Mouse (Mus musculus): Measurements from ENCODE around the gene Utp11. TPM values are rescaled to one million over a fixed set of nuclear protein-coding genes. Genes with fewer than 3 reads are reported as not detected.

Gene Utp11
- polyA plus RNA-seq, 1 experiment from 2014 or later, result 29.6 TPM

DNA sequence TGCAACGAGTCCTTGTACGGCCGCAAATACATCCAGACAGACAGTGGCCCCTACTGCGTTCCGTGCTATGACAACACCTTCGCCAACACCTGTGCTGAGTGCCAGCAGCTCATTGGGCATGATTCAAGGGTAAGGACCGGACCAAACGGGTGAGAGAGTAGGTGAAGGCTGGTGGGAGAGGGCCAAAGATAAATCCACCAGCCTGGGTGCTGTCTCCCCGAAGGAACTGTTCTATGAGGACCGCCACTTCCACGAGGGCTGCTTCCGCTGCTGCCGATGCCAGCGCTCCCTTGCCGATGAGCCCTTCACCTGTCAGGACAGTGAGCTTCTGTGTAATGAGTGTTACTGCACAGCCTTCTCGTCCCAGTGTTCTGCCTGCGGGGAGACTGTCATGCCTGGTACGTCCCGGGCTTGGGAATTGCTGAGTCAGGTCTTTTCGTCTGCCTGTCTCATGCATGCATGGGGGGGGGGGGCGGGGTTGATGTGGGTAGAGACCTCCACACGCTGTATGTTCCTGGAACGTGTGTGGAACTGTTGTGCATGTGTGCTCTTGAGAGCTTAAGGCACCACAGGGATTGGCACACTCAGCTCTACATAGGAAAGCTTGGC lies 12.4 kb upstream of the Utp11 start:
- peaks cover 10% of the 10 kb centered on the region; the same call in 1 of the 2 replicates for H3K4me1 ChIP-seq (replicated peaks; ENCODE audit: control insufficient read depth, insufficient read depth, low read length)
- no peaks in the 10 kb centered on the region for H3K9me3 ChIP-seq (ENCODE audit: control insufficient read depth)
- TF ChIP-seq CTCF (IDR thresholded peaks at IDR 0.05; ENCODE audit: low read depth), result no peak
- H3K4me3 ChIP-seq (ENCODE audit: low read depth, low read length), result no peak overlapping the region
- no peak overlapping the region for H3K4me2 ChIP-seq (replicated peaks; ENCODE audit: low read depth)
- H3K27me3 ChIP-seq (replicated peaks; ENCODE audit: control insufficient read depth, insufficient read depth, low read length), result no peaks in the 10 kb centered on the region
- no peak overlapping the region for H3K9ac ChIP-seq (ENCODE audit: low read depth, low read length)
- WGBS, result 83% methylated on average over 23 of the region's 23 CpGs
- H3K36me3 ChIP-seq (ENCODE audit: control insufficient read depth, insufficient read depth), result peaks cover 10% of the 10 kb centered on the region; the same call in 1 of the 2 replicates
- ATAC-seq, result no peak
- no peak overlapping the region; the same call in 1 of the 2 replicates for H3K27ac ChIP-seq (ENCODE audit: low read depth, low read length)

DNA sequence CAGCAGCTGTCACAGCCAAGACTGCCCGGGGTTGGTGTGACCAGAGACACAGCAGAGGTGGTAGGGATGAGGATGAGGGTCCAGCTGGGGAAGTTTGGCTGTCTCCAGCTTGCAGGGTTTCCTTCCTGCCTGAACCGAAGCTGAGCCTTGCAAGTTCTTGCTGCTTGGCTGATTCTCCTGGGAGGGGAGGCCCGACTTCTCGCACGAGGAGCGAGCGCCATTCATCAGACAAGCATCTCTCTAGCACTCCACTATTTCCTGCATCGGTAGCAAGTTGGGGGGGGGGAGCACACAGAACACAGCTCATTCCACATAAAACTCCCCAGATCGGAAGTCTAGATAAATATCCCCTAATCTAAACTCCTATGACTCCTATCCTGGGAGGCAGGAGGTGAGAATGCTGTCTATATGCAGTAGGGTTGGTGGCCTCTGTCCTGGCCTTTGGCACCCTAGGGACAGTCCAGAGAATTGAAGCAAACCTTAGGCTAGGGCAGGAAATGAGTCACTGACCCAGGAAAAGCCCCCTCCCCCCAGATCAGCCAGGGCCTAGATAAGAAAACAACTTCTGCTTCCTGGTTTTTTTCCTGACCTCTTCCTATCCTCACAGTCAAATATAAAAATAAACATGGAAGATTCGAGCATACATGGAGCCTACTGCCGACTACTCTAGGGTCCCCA lies 11.5 kb upstream of the Utp11 start:
- H3K27me3 ChIP-seq (replicated peaks; ENCODE audit: control insufficient read depth, insufficient read depth, low read length), result no peaks in the 10 kb centered on the region
- H3K4me1 ChIP-seq (replicated peaks; ENCODE audit: control insufficient read depth, insufficient read depth, low read length), result peaks cover 9% of the 10 kb centered on the region; the same call in 1 of the 2 replicates
- 23% methylated on average over 11 of the region's 11 CpGs for WGBS
- ATAC-seq, result no peak
- H3K9ac ChIP-seq (ENCODE audit: low read depth, low read length), result 0 out of 2 replicates have a peak overlapping the region, but pooled peaks have one; percentile 22
- TF ChIP-seq CTCF (IDR thresholded peaks at IDR 0.05; ENCODE audit: low read depth), result no peak
- H3K4me3 ChIP-seq (ENCODE audit: low read depth, low read length), result no peak overlapping the region
- peak overlapping the region; percentile 30 for H3K4me2 ChIP-seq (replicated peaks; ENCODE audit: low read depth)
- H3K27ac ChIP-seq (ENCODE audit: low read depth, low read length), result peak overlapping the region; percentile 54
- H3K36me3 ChIP-seq (ENCODE audit: control insufficient read depth, insufficient read depth), result peaks cover 10% of the 10 kb centered on the region; the same call in 1 of the 2 replicates
- H3K9me3 ChIP-seq (ENCODE audit: control insufficient read depth), result no peaks in the 10 kb centered on the region

DNA sequence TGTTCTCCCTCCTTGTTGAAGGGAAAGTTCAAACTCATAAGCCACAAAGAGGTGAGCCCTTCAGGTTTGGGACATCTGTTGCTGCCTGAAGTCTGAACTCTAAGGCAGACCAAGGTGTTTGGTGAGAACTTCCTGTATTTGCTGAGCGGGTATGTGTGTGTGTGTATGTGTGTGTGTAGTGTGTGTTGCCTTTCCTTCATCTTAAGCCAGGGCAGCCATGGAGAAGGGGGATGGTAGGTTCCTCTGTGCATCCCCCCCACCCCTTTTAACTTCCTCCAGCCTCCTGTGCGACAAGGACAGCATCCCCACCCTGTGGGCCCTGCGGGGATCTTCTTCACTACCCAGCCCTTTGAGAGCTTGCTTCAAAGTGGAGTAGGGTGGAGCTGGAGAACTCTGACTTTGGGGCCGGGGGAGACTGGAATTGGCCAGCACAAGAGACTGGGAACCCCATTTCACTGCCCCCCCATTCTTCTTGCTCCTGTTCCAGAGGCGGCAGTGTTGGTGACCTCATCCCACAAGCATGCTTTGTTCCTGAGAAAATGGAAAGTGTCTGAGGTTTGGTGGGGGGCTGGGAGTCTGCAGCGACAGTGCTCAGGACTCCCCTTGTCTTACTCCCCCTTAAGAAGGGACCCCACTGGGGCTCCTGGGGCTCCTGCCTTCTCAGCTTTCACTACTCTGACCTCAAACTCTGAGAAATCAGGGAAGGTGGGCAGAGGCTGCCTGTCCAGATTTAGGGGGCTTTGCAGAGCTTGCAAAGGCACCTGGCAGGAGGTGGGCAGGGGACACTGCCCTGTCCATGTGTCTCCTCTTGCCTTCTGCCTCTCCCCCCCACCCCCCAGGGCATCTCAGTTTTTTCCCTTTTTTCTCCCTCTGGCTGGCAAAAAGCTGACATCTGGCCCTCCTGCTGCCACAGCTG lies 10.7 kb upstream of the Utp11 start:
- no peak for ATAC-seq
- no peak overlapping the region for H3K4me3 ChIP-seq (ENCODE audit: low read depth, low read length)

DNA sequence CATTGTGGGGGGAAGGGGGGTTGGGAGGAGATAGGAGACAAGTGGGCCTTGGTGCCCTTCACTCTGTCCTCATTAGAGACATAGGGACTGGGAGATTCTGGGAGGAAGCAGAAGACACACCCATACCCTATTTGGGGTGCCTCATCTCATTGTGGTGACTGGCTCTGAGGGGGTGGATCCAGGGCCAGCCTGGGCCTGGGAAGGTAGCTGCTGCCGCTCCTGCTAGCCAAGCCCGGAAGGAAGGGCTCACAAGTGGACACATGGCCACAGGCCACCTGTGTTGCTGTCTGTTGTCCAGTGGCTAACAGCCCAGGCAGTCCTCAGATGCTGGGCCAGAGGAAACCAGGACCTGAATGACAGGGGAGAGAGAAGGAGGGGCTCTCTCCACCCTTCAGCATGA lies 10.0 kb upstream of the Utp11 start:
- H3K9ac ChIP-seq (ENCODE audit: low read depth, low read length), result no peak overlapping the region
- H3K36me3 ChIP-seq (ENCODE audit: control insufficient read depth, insufficient read depth), result peaks cover 10% of the 10 kb centered on the region; the same call in 1 of the 2 replicates
- no peak overlapping the region for H3K4me3 ChIP-seq (ENCODE audit: low read depth, low read length)
- H3K4me2 ChIP-seq (replicated peaks; ENCODE audit: low read depth), result peak overlapping the region; percentile 30; the same call in 1 of the 2 replicates
- peaks cover 6% of the 10 kb centered on the region; the same call in 1 of the 2 replicates for H3K4me1 ChIP-seq (replicated peaks; ENCODE audit: control insufficient read depth, insufficient read depth, low read length)
- H3K27me3 ChIP-seq (replicated peaks; ENCODE audit: control insufficient read depth, insufficient read depth, low read length), result no peaks in the 10 kb centered on the region
- no peak for ATAC-seq
- H3K27ac ChIP-seq (ENCODE audit: low read depth, low read length), result no peak overlapping the region
- H3K9me3 ChIP-seq (ENCODE audit: control insufficient read depth), result no peaks in the 10 kb centered on the region
- TF ChIP-seq CTCF (IDR thresholded peaks at IDR 0.05; ENCODE audit: low read depth), result no peak
- WGBS, result 69% methylated on average over 2 of the region's 2 CpGs

More for the DNA sequence above, 10.7 kb upstream of the Utp11 start:
- Histone ChIP-seq H3K36me3 (ENCODE audit: control insufficient read depth, insufficient read depth) (peaks cover 10% of the 10 kb centered on the region; the same call in 1 of the 2 replicates), H3K9me3 (ENCODE audit: control insufficient read depth) (no peaks in the 10 kb centered on the region), H3K9ac (ENCODE audit: low read depth, low read length) (peak overlapping the region; percentile 22; the same call in 1 of the 2 replicates), H3K4me2 (replicated peaks; ENCODE audit: low read depth) (peak overlapping the region; percentile 30), H3K4me1 (replicated peaks; ENCODE audit: control insufficient read depth, insufficient read depth, low read length) (peaks cover 6% of the 10 kb centered on the region; the same call in 1 of the 2 replicates), H3K27ac (ENCODE audit: low read depth, low read length) (peak overlapping the region; percentile 54), H3K27me3 (replicated peaks; ENCODE audit: control insufficient read depth, insufficient read depth, low read length) (no peaks in the 10 kb centered on the region)
- no peak for TF ChIP-seq CTCF (IDR thresholded peaks at IDR 0.05; ENCODE audit: low read depth)
- WGBS, result 25% methylated on average over 6 of the region's 6 CpGs

GRCm38 (mm10) chr4:124701916-124702315 lies 8.5 kb upstream of the Utp11 start:
- no peaks in the 10 kb centered on the region for H3K27me3 ChIP-seq (replicated peaks; ENCODE audit: control insufficient read depth, insufficient read depth, low read length)
- TF ChIP-seq CTCF (IDR thresholded peaks at IDR 0.05; ENCODE audit: low read depth), result no peak
- H3K4me3 ChIP-seq (ENCODE audit: low read depth, low read length), result peak overlapping the region; percentile 73
- H3K27ac ChIP-seq (ENCODE audit: low read depth, low read length), result no peak overlapping the region
- 50% methylated on average over 5 of the region's 5 CpGs for WGBS
- no peak overlapping the region for H3K9ac ChIP-seq (ENCODE audit: low read depth, low read length)
- peaks cover 6% of the 10 kb centered on the region; the same call in 1 of the 2 replicates for H3K36me3 ChIP-seq (ENCODE audit: control insufficient read depth, insufficient read depth)
- no peaks in the 10 kb centered on the region for H3K9me3 ChIP-seq (ENCODE audit: control insufficient read depth)
- no peak for ATAC-seq
- H3K4me2 ChIP-seq (replicated peaks; ENCODE audit: low read depth), result peak overlapping the region; percentile 93
- H3K4me1 ChIP-seq (replicated peaks; ENCODE audit: control insufficient read depth, insufficient read depth, low read length), result peaks cover 6% of the 10 kb centered on the region; the same call in 1 of the 2 replicates
